Mouse (Mus musculus) limb, embryonic 15.5 days (tissue): ENCODE measurements at regions not wholly inside any gene's neighbourhood (a gene's known extent, or its start where the extent isn't known, plus 50 kb on each side); places are given as distances from the start of the nearest gene placed in this dataset.

Source experiments
- ATAC-seq: fragments of 200-750 bp; cut with Nextera tagmentation; 2 replicates; pipeline ENCODE4 v1.8.0; 2017; ENCODE audit warnings: low read depth, moderate TSS enrichment; ENCODE audit not compliant: insufficient number of reproducible peaks, low FRiP score, low TSS enrichment
- H3K27ac ChIP-seq: fragments of 300-500 bp; sonication (generic); 2 replicates; pipeline ENCODE4 v1.5.1; 2015; ENCODE audit warnings: moderate library complexity, mild to moderate bottlenecking, inconsistent platforms
- H3K27me3 ChIP-seq: fragments of 300-500 bp; sonication (generic); 2 replicates; pipeline ENCODE4 v1.6.1; 2015; ENCODE audit warnings: inconsistent platforms
- H3K36me3 ChIP-seq: fragments of 300-500 bp; sonication (generic); 2 replicates; pipeline ENCODE4 v1.6.1; 2015; ENCODE audit warnings: inconsistent platforms
- H3K4me1 ChIP-seq: fragments of 300-500 bp; sonication (generic); 2 replicates; pipeline ENCODE4 v1.6.1; 2015; ENCODE audit warnings: inconsistent platforms
- H3K4me2 ChIP-seq: fragments of 300-500 bp; sonication (generic); 2 replicates; pipeline ENCODE4 v1.6.1; 2015; ENCODE audit warnings: mild to moderate bottlenecking, inconsistent platforms
- H3K4me3 ChIP-seq: fragments of 300-500 bp; sonication (generic); 2 replicates; pipeline ENCODE4 v1.5.1; 2015; ENCODE audit warnings: mild to moderate bottlenecking, inconsistent platforms
- H3K9ac ChIP-seq: fragments of 300-500 bp; sonication (generic); 2 replicates; pipeline ENCODE4 v1.6.1; 2015; ENCODE audit warnings: inconsistent platforms
- H3K9me3 ChIP-seq: fragments of 300-500 bp; sonication (generic); 2 replicates; pipeline ENCODE4 v1.6.1; 2016; ENCODE audit warnings: inconsistent platforms
- WGBS: fragments of 180-500 bp; shearing (Covaris S2); methylation state at CpG from one replicate; pipeline ENCODE4 v1.1.7; 2015; 5-methylcytosine and 5-hydroxymethylcytosine counted together

- no peaks in the 10 kb centered on the region for H3K27me3 ChIP-seq
- H3K9ac ChIP-seq, result no peak overlapping the region
- no peak for ATAC-seq
- H3K4me3 ChIP-seq, result no peak overlapping the region
- no peaks in the 10 kb centered on the region for H3K9me3 ChIP-seq
- no peaks in the 10 kb centered on the region for H3K36me3 ChIP-seq
- WGBS, result 50% methylated on average over 7 of the region's 7 CpGs
- H3K27ac ChIP-seq, result no peak overlapping the region
- no peak overlapping the region for H3K4me2 ChIP-seq
- H3K4me1 ChIP-seq, result no peaks in the 10 kb centered on the region
Observed at GRCm38 (mm10) chr1:190041096-190041706, 119.0 kb upstream of the Smyd2 start.

GRCm38 (mm10) chr1:190038046-190038445, 115.9 kb upstream of the Smyd2 start:
- Histone ChIP-seq H3K27ac (no peak overlapping the region), H3K27me3 (no peaks in the 10 kb centered on the region), H3K4me1 (no peaks in the 10 kb centered on the region), H3K4me3 (no peak overlapping the region), H3K9me3 (no peaks in the 10 kb centered on the region), H3K36me3 (no peaks in the 10 kb centered on the region), H3K4me2 (no peak overlapping the region), H3K9ac (no peak overlapping the region)
- no peak for ATAC-seq
- WGBS, result 27% methylated on average over 5 of the region's 5 CpGs

DNA sequence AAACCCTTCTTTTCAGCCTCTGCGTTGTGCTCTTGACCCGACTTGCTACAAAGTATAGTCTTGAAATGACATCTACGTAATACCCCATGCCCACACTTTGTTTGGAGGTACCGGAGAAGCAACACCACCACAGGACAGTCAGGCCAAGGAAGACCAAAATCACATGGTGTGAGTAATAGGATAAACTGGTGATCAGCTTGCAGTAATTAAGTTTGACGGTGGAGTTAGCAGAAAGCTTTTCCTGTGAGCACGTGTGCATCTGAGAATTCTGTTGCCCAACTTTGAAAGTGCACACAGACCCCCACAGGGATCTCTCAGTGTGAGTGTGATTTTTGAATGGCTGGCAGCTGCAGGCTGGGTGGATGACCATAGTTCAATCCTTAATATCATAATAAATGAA, 114.6 kb upstream of the Smyd2 start:
- Histone ChIP-seq H3K27me3 (no peaks in the 10 kb centered on the region), H3K36me3 (no peaks in the 10 kb centered on the region), H3K9me3 (no peaks in the 10 kb centered on the region), H3K4me1 (no peaks in the 10 kb centered on the region), H3K9ac (no peak overlapping the region), H3K27ac (no peak overlapping the region), H3K4me2 (no peak overlapping the region), H3K4me3 (no peak overlapping the region)
- WGBS, result 66% methylated on average over 6 of the region's 6 CpGs
- no peak for ATAC-seq

GRCm38 (mm10) chr1:190035935-190036334, 113.8 kb upstream of the Smyd2 start:
- Histone ChIP-seq H3K36me3 (no peaks in the 10 kb centered on the region), H3K4me3 (no peak overlapping the region), H3K4me2 (no peak overlapping the region), H3K9me3 (no peaks in the 10 kb centered on the region), H3K27me3 (no peaks in the 10 kb centered on the region), H3K27ac (no peak overlapping the region), H3K4me1 (no peaks in the 10 kb centered on the region), H3K9ac (no peak overlapping the region)
- 85% methylated on average over 11 of the region's 11 CpGs for WGBS
- ATAC-seq, result no peak

DNA sequence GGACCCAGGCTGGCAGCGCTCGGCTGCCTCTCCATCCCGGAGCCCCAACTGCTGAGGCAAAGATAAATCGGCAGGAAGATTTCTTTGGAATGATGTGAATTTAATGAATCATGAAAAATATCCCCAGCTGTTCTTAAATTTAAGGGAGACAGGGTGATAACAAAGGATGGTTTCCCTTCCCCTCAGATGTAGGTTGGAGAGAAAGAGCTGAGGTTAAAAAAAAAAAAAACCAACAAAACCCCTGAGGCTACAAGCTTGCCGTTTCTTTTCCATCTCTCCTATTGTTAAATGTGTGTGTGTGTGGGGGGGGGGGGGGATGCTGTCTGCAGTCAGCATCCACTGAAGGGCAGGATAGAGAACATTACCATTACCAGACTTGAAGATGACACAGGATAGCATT, 111.9 kb upstream of the Smyd2 start:
- no peaks in the 10 kb centered on the region for H3K36me3 ChIP-seq
- no peak overlapping the region for H3K9ac ChIP-seq
- H3K27me3 ChIP-seq, result no peaks in the 10 kb centered on the region
- H3K27ac ChIP-seq, result no peak overlapping the region
- H3K4me2 ChIP-seq, result no peak overlapping the region
- no peaks in the 10 kb centered on the region for H3K4me1 ChIP-seq
- no peak for ATAC-seq
- 58% methylated on average over 5 of the region's 5 CpGs for WGBS
- H3K4me3 ChIP-seq, result no peak overlapping the region
- no peaks in the 10 kb centered on the region for H3K9me3 ChIP-seq

GRCm38 (mm10) chr1:190027536-190027935, 105.4 kb upstream of the Smyd2 start:
- Histone ChIP-seq H3K9ac (no peak overlapping the region), H3K27ac (no peak overlapping the region), H3K27me3 (no peaks in the 10 kb centered on the region), H3K4me3 (no peak overlapping the region), H3K4me2 (no peak overlapping the region), H3K9me3 (no peaks in the 10 kb centered on the region), H3K36me3 (no peaks in the 10 kb centered on the region), H3K4me1 (0 out of 2 replicates have a peak, but pooled peaks cover 3% of the 10 kb centered on the region)
- no peak for ATAC-seq
- 22% methylated on average over 8 of the region's 8 CpGs for whole genome bisulfite sequencing

- Histone ChIP-seq H3K4me1 (peaks cover 10% of the 10 kb centered on the region; the same call in 1 of the 2 replicates), H3K9me3 (no peaks in the 10 kb centered on the region), H3K9ac (no peak overlapping the region), H3K4me3 (no peak overlapping the region), H3K36me3 (no peaks in the 10 kb centered on the region), H3K27ac (no peak overlapping the region), H3K4me2 (no peak overlapping the region), H3K27me3 (no peaks in the 10 kb centered on the region; the same call in 1 of the 2 replicates)
- WGBS, result 81% methylated on average over 6 of the region's 6 CpGs
- no peak for ATAC-seq
Observed at GRCm38 (mm10) chr1:190009466-190009865, 87.3 kb upstream of the Smyd2 start.

GRCm38 (mm10) chr1:190007271-190007670, 85.1 kb upstream of the Smyd2 start:
- Histone ChIP-seq H3K9ac (no peak overlapping the region), H3K36me3 (no peaks in the 10 kb centered on the region), H3K9me3 (no peaks in the 10 kb centered on the region), H3K27ac (no peak overlapping the region), H3K4me1 (peaks cover 10% of the 10 kb centered on the region; the same call in 1 of the 2 replicates), H3K4me2 (no peak overlapping the region), H3K4me3 (no peak overlapping the region), H3K27me3 (no peaks in the 10 kb centered on the region; the same call in 1 of the 2 replicates)
- 28% methylated on average over 5 of the region's 7 CpGs for WGBS
- ATAC-seq, result no peak

GRCm38 (mm10) chr1:190001084-190001483, 78.9 kb upstream of the Smyd2 start:
- Histone ChIP-seq H3K36me3 (no peaks in the 10 kb centered on the region), H3K4me2 (no peak overlapping the region), H3K9me3 (no peaks in the 10 kb centered on the region), H3K27me3 (no peaks in the 10 kb centered on the region), H3K27ac (no peak overlapping the region), H3K9ac (no peak overlapping the region), H3K4me1 (no peaks in the 10 kb centered on the region), H3K4me3 (no peak overlapping the region)
- WGBS, result 76% methylated on average over 4 of the region's 4 CpGs
- ATAC-seq, result no peak

DNA sequence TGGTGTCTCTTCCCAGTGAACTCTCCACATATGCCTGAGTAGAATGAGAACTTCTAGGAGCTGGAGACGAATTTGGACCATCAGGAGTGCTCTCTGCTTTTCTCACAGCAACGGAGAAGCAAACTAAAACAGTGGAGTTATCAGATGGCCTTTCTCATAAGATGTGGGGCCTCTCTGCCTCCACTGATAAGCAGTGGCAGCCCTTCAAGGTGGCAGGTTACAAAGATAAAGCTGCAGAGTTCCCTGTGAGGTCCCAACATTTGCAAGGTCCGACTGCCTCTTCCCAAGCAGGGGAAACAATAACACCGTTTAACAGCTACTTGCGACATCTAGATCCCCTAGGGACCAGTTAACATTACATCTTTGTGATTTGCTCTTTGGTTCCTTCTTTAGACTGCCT, 71.5 kb upstream of the Smyd2 start:
- H3K9ac ChIP-seq, result no peak overlapping the region
- H3K9me3 ChIP-seq, result no peaks in the 10 kb centered on the region
- no peak for ATAC-seq
- H3K27me3 ChIP-seq, result peaks cover 4% of the 10 kb centered on the region
- no peak overlapping the region for H3K4me3 ChIP-seq
- H3K36me3 ChIP-seq, result no peaks in the 10 kb centered on the region
- H3K27ac ChIP-seq, result no peak overlapping the region
- WGBS, result 33% methylated on average over 5 of the region's 5 CpGs
- no peak overlapping the region for H3K4me2 ChIP-seq
- H3K4me1 ChIP-seq, result peaks cover 6% of the 10 kb centered on the region

DNA sequence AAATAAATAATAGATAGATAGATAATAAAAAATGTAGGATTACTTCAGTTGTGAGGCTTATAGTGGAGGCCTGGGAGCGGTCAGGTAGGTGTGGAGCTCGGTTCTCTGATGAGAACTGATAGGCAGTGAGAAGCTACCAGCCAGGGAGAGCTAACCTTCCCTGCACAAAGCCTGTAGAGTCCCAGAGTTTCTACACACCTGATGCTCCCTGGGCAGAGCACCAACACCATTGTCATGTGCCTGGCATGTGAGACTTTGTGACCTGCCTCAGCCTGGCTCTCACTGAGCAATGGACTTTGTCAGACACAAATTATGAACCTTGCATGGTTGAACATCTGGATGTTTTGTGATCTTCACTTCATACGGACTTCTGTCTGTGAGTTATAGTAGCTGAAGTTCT, 71.1 kb upstream of the Smyd2 start:
- H3K27me3 ChIP-seq, result peaks cover 4% of the 10 kb centered on the region

DNA sequence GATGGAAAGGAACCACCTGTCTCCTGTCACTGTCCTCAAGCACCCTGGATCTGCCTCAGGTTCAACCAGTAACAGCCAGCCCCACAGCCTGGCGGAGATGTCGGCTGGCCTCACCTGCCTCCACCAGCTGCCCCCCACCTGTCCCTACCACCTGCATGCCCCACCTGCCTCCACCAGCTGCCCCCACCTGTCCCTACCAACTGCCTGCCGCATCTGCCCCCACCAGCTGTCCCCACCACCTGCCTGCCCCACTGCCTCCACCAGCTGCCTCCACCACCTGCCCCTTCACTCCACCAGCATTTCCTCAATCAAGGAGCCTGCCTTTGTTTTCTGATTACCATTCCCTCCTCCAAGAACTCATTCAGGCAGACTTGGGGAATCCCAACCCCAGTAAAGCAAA, 68.9 kb upstream of the Smyd2 start:
- 58% methylated on average over 3 of the region's 3 CpGs for WGBS
- Histone ChIP-seq H3K9ac (no peak overlapping the region), H3K4me2 (no peak overlapping the region), H3K27me3 (peaks cover 4% of the 10 kb centered on the region), H3K27ac (no peak overlapping the region), H3K4me1 (peaks cover 6% of the 10 kb centered on the region), H3K36me3 (no peaks in the 10 kb centered on the region), H3K9me3 (no peaks in the 10 kb centered on the region), H3K4me3 (no peak overlapping the region)
- no peak for ATAC-seq

More for the DNA sequence above, 71.1 kb upstream of the Smyd2 start:
- no peak for ATAC-seq
- no peak overlapping the region for H3K9ac ChIP-seq
- H3K36me3 ChIP-seq, result no peaks in the 10 kb centered on the region
- H3K4me2 ChIP-seq, result no peak overlapping the region
- peaks cover 6% of the 10 kb centered on the region for H3K4me1 ChIP-seq
- H3K27ac ChIP-seq, result no peak overlapping the region
- no peak overlapping the region for H3K4me3 ChIP-seq
- H3K9me3 ChIP-seq, result no peaks in the 10 kb centered on the region
- WGBS, result 89% methylated on average over 3 of the region's 3 CpGs
